Mouse (Mus musculus): ENCODE data around the gene Plekho1. TPM values are rescaled to one million over a fixed set of nuclear protein-coding genes. Genes with fewer than 3 reads are reported as not detected.

Gene Plekho1
- polyA plus RNA-seq, 1 experiment from 2014 or later: 53.5 TPM

GRCm38 (mm10) chr3:96029766-96030165 lies 34.0 kb upstream of the Plekho1 start:
- Histone ChIP-seq H3K27ac (ENCODE audit: low read length) (no peak overlapping the region), H3K4me2 (replicated peaks; ENCODE audit: low read depth, low read length) (no peak overlapping the region), H3K4me3 (ENCODE audit: low read depth, low read length) (no peak overlapping the region), H3K36me3 (ENCODE audit: insufficient read depth, low read length) (peaks cover 6% of the 10 kb centered on the region; the same call in 1 of the 2 replicates), H3K27me3 (replicated peaks; ENCODE audit: insufficient read depth, low read length) (no peaks in the 10 kb centered on the region), H3K9ac (replicated peaks; ENCODE audit: low read depth) (no peak overlapping the region), H3K9me3 (ENCODE audit: low read length) (no peaks in the 10 kb centered on the region), H3K4me1 (ENCODE audit: insufficient read depth, low read depth, low read length) (no peaks in the 10 kb centered on the region)
- TF ChIP-seq EP300 (IDR thresholded peaks at IDR 0.05): no peak
- no peak for ATAC-seq
- DNase-seq (ENCODE audit: low spot score): no peak
- WGBS: 90% methylated on average over 11 of the region's 11 CpGs

GRCm38 (mm10) chr3:96029336-96029735 lies 33.5 kb upstream of the Plekho1 start:
- Histone ChIP-seq H3K9ac (replicated peaks; ENCODE audit: low read depth) (no peak overlapping the region), H3K9me3 (ENCODE audit: low read length) (no peaks in the 10 kb centered on the region), H3K4me3 (ENCODE audit: low read depth, low read length) (no peak overlapping the region), H3K4me2 (replicated peaks; ENCODE audit: low read depth, low read length) (no peak overlapping the region), H3K27me3 (replicated peaks; ENCODE audit: insufficient read depth, low read length) (no peaks in the 10 kb centered on the region), H3K36me3 (ENCODE audit: insufficient read depth, low read length) (peaks cover 6% of the 10 kb centered on the region; the same call in 1 of the 2 replicates), H3K27ac (ENCODE audit: low read length) (no peak overlapping the region), H3K4me1 (ENCODE audit: insufficient read depth, low read depth, low read length) (no peaks in the 10 kb centered on the region)
- 95% methylated on average over 3 of the region's 3 CpGs for WGBS
- DNase-seq (ENCODE audit: low spot score) (no peak), ATAC-seq (no peak)
- no peak for TF ChIP-seq CTCF (IDR thresholded peaks at IDR 0.05)
- no peak for TF ChIP-seq EP300 (IDR thresholded peaks at IDR 0.05)

DNA sequence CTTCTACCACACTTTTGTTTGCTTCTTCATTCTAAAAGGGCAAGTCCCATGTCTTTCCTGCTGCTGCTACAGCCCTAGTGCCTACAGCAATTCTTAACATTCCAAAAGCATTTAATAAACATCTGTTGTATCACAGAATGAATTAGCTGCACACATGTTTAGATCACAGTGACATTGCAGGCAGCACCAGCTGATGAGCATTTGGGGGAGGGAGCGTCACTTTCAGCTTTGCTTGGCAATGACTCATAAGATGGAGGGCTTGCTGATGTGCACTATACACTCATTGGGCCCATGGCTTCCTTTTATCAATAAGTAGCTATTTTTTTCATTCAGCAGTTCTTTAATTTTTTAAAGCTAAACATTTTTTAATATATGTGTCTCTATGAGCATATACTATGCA lies 32.1 kb upstream of the Plekho1 start:
- H3K27ac ChIP-seq (ENCODE audit: low read length): no peak overlapping the region
- H3K9ac ChIP-seq (replicated peaks; ENCODE audit: low read depth): no peak overlapping the region
- no peaks in the 10 kb centered on the region; the same call in 1 of the 2 replicates for H3K36me3 ChIP-seq (ENCODE audit: insufficient read depth, low read length)
- H3K4me2 ChIP-seq (replicated peaks; ENCODE audit: low read depth, low read length): no peak overlapping the region
- peak; percentile 33 for ATAC-seq
- 58% methylated on average over 1 of the region's 1 CpGs for WGBS
- no peak for TF ChIP-seq EP300 (IDR thresholded peaks at IDR 0.05)
- TF ChIP-seq CTCF (IDR thresholded peaks at IDR 0.05): no peak
- H3K4me3 ChIP-seq (ENCODE audit: low read depth, low read length): no peak overlapping the region
- peak; percentile 46 for DNase-seq (ENCODE audit: low spot score)
- no peaks in the 10 kb centered on the region for H3K4me1 ChIP-seq (ENCODE audit: insufficient read depth, low read depth, low read length)
- no peaks in the 10 kb centered on the region for H3K27me3 ChIP-seq (replicated peaks; ENCODE audit: insufficient read depth, low read length)
- no peaks in the 10 kb centered on the region for H3K9me3 ChIP-seq (ENCODE audit: low read length)

DNA sequence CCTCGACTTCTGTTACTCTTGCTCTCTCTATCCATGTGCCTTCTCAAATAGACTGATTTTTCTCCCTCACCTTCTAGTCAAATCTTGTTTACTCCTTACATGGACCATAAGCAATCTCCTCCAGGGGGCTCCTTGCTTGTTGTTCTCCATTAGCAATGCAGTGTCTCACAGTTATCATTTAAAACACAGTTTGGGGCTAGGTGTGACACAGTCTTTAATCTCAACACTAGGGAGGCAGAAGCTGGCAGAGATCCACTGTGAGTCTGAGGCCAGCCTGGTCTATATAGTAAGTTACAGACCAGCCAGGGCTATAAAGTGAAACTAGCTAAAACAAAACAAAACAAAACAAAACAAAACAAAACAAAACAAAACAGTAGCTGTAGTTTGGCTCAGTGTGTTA lies 31.3 kb upstream of the Plekho1 start:
- no peaks in the 10 kb centered on the region for H3K27me3 ChIP-seq (replicated peaks; ENCODE audit: insufficient read depth, low read length)
- H3K9ac ChIP-seq (replicated peaks; ENCODE audit: low read depth): no peak overlapping the region
- WGBS: 74% methylated on average over 1 of the region's 1 CpGs
- DNase-seq (ENCODE audit: low spot score) (no peak), ATAC-seq (no peak)
- H3K4me1 ChIP-seq (ENCODE audit: insufficient read depth, low read depth, low read length): no peaks in the 10 kb centered on the region
- no peak for TF ChIP-seq EP300 (IDR thresholded peaks at IDR 0.05)
- TF ChIP-seq CTCF (IDR thresholded peaks at IDR 0.05): no peak
- H3K27ac ChIP-seq (ENCODE audit: low read length): no peak overlapping the region
- no peak overlapping the region for H3K4me3 ChIP-seq (ENCODE audit: low read depth, low read length)
- H3K4me2 ChIP-seq (replicated peaks; ENCODE audit: low read depth, low read length): no peak overlapping the region
- H3K36me3 ChIP-seq (ENCODE audit: insufficient read depth, low read length): no peaks in the 10 kb centered on the region
- H3K9me3 ChIP-seq (ENCODE audit: low read length): no peaks in the 10 kb centered on the region

DNA sequence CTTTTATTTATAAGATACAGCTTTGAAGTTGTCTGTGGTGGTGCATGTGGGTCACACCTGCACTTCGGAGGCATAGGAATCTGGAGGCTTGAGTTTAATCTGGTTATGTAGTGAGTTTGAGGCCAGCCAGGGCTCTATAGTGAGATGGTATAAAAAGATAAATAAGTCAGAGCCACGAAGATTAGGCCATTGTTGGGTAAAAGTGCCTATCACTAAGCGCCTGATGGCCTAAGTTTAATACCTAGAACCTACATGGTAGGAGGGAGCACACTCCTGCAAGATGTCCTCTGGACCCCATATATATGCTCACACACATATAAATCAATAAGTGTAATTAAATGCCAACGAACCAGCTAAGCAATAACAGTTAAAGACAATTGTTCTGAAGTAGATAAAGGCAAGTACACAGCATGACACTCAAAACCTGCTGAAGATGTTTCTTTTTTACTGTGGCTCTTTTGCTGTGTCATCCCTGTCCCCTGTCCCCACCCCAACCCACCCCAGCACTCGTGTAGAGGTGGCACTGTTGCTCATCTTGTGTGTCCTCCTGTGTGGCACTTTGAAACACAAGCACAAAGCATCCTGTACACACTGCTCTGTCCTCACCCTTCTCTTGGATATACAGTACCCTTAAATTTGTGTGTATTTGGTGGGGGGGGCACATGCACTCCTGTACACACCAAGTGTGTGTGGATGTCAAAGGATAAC lies 25.8 kb upstream of the Plekho1 start:
- Histone ChIP-seq H3K27me3 (replicated peaks; ENCODE audit: insufficient read depth, low read length) (no peaks in the 10 kb centered on the region), H3K9ac (replicated peaks; ENCODE audit: low read depth) (no peak overlapping the region), H3K36me3 (ENCODE audit: insufficient read depth, low read length) (no peaks in the 10 kb centered on the region), H3K4me2 (replicated peaks; ENCODE audit: low read depth, low read length) (no peak overlapping the region), H3K4me1 (ENCODE audit: insufficient read depth, low read depth, low read length) (no peaks in the 10 kb centered on the region), H3K9me3 (ENCODE audit: low read length) (no peaks in the 10 kb centered on the region), H3K27ac (ENCODE audit: low read length) (no peak overlapping the region), H3K4me3 (ENCODE audit: low read depth, low read length) (no peak overlapping the region)
- TF ChIP-seq EP300 (IDR thresholded peaks at IDR 0.05): no peak
- no peak for TF ChIP-seq CTCF (IDR thresholded peaks at IDR 0.05)
- 65% methylated on average over 5 of the region's 5 CpGs for WGBS
- ATAC-seq (no peak), DNase-seq (ENCODE audit: low spot score) (no peak)

DNA sequence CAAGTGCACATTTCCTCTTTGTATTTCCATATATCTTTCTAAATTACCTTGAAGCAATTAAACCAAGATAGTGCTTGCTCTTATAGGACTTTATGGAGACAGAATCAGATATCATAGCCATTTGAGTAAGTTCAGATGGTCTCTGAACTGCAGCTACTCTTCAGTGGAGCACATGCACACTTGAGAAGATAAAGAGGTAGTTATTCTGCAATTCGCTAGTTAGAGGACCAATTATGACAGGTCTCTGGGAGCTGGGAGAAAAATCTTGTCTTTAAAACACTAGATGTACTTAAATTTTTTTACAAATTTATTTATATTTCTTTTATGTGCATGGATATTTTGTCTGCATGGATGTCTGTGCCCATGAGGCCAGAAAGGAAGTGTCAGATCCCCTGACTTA lies 24.9 kb upstream of the Plekho1 start:
- H3K27me3 ChIP-seq (replicated peaks; ENCODE audit: insufficient read depth, low read length): no peaks in the 10 kb centered on the region
- no peaks in the 10 kb centered on the region for H3K9me3 ChIP-seq (ENCODE audit: low read length)
- DNase-seq (ENCODE audit: low spot score): no peak
- no peaks in the 10 kb centered on the region for H3K4me1 ChIP-seq (ENCODE audit: insufficient read depth, low read depth, low read length)
- H3K4me2 ChIP-seq (replicated peaks; ENCODE audit: low read depth, low read length): no peak overlapping the region
- H3K4me3 ChIP-seq (ENCODE audit: low read depth, low read length): no peak overlapping the region
- WGBS: 76% methylated on average over 1 of the region's 1 CpGs
- no peak for ATAC-seq
- no peaks in the 10 kb centered on the region for H3K36me3 ChIP-seq (ENCODE audit: insufficient read depth, low read length)
- H3K27ac ChIP-seq (ENCODE audit: low read length): no peak overlapping the region
- no peak overlapping the region for H3K9ac ChIP-seq (replicated peaks; ENCODE audit: low read depth)
- TF ChIP-seq CTCF (IDR thresholded peaks at IDR 0.05) (no peak), EP300 (IDR thresholded peaks at IDR 0.05) (no peak)
